Mouse (Mus musculus): ENCODE measurements around the gene Car14. TPM values are rescaled to one million over a fixed set of nuclear protein-coding genes. Genes with fewer than 3 reads are reported as not detected.

Car14 gene
- total and polyA plus RNA-seq, 3 experiments: 0.15 to 0.38 TPM; not detected in 1

- TF ChIP-seq E2F4 (IDR thresholded peaks at IDR 0.05; ENCODE audit: borderline replicate concordance, low read depth, low read length) (peak; percentile 12; the same call in 1 of the 2 replicates), MAFK (IDR thresholded peaks at IDR 0.05; ENCODE audit: borderline replicate concordance, low read depth, low read length) (no peak), NRF1 (IDR thresholded peaks at IDR 0.05; ENCODE audit: insufficient read depth, low read depth, low read length, poor library complexity, severe bottlenecking) (peak; percentile 92), MXI1 (IDR thresholded peaks at IDR 0.05; ENCODE audit: low read depth, low read length) (0 out of 2 replicates have a peak, but pooled peaks have one; percentile 49), HCFC1 (IDR thresholded peaks at IDR 0.05; ENCODE audit: low read depth, low read length) (peak; percentile 82), TAL1 (IDR thresholded peaks at IDR 0.05; ENCODE audit: low read length) (no peak), TBP (IDR thresholded peaks at IDR 0.05; ENCODE audit: low read depth, low read length) (peak; percentile 89), ETS1 (IDR thresholded peaks at IDR 0.05; ENCODE audit: low read depth, low read length) (peak; percentile 31; the same call in 1 of the 2 replicates), SIN3A (IDR thresholded peaks at IDR 0.05; ENCODE audit: low read length) (peak; percentile 76), POLR2AphosphoS5 (IDR thresholded peaks at IDR 0.05; ENCODE audit: borderline replicate concordance, low read depth, low read length) (peak; percentile 87; the same call in 1 of the 2 replicates), CTCF (IDR thresholded peaks at IDR 0.05 in 2 of 3, conservative IDR thresholded peaks at IDR 0.05 in 1 of 3; ENCODE audit: control insufficient read depth in 1 of 3, insufficient read depth in 1 of 3, low read depth in 2 of 3, low read length in 3 of 3, poor library complexity in 1 of 3, severe bottlenecking in 1 of 3) (0 out of 6 replicates have a peak, but pooled peaks of 1 of the 3 experiments have one; percentile 0), EP300 (IDR thresholded peaks at IDR 0.05; ENCODE audit: low read depth in 1 of 2, low read length in 2 of 2) (peak in 1 of 2 experiments; percentile 18; a peak in 2 of 4 replicates), MEF2A (IDR thresholded peaks at IDR 0.05; ENCODE audit: extremely low read depth, insufficient replicate concordance, low read depth, low read length, poor library complexity, severe bottlenecking) (0 out of 2 replicates have a peak, but pooled peaks have one; percentile 48), RCOR1 (IDR thresholded peaks at IDR 0.05; ENCODE audit: low read depth, low read length) (peak; percentile 72; the same call in 1 of the 2 replicates), POLR2A (IDR thresholded peaks at IDR 0.05; ENCODE audit: control insufficient read depth in 1 of 2, insufficient read depth in 1 of 2, low read depth in 1 of 2, low read length in 2 of 2, poor library complexity in 1 of 2) (peak; percentile 89 to 96), ZKSCAN1 (IDR thresholded peaks at IDR 0.05; ENCODE audit: low read depth, low read length) (no peak), ZNF384 (IDR thresholded peaks at IDR 0.05; ENCODE audit: low read depth, low read length) (peak; percentile 58)
Measured at GRCm38 (mm10) chr3:95950763-95951551, 46.5 kb upstream of the Car14 start (continued).

- no peak overlapping the region for H3K9ac ChIP-seq (ENCODE audit: control insufficient read depth, low read depth, low read length, poor library complexity, severe bottlenecking)
- peaks cover 2% of the 10 kb centered on the region; the same call in 1 of the 2 replicates for H3K79me2 ChIP-seq (ENCODE audit: control insufficient read depth, insufficient read depth, low read length, poor library complexity)
- no peaks in the 10 kb centered on the region for H3K9me3 ChIP-seq (replicated peaks; ENCODE audit: insufficient read depth, low read length)
- H3K27ac ChIP-seq (ENCODE audit: control insufficient read depth, low read depth, low read length): no peak overlapping the region; the same call in 1 of the 2 replicates
- peaks cover 16 to 21% of the 10 kb centered on the region in 2 experiments for H3K36me3 ChIP-seq (ENCODE audit: control insufficient read depth in 1 of 2, insufficient read depth in 2 of 2, low read length in 2 of 2)
- H3K4me1 ChIP-seq (ENCODE audit: control insufficient read depth in 1 of 2, insufficient read depth in 2 of 2, low read length in 2 of 2): peaks cover 0 to 18% of the 10 kb centered on the region in 2 experiments; a peak in 2 of 4 replicates
- TF ChIP-seq POLR2AphosphoS2 (IDR thresholded peaks at IDR 0.05; ENCODE audit: low read length) (peak; percentile 7; the same call in 1 of the 2 replicates), MAFK (IDR thresholded peaks at IDR 0.05; ENCODE audit: borderline replicate concordance, low read depth, low read length) (no peak), POLR2A (IDR thresholded peaks at IDR 0.05; ENCODE audit: control insufficient read depth in 1 of 2, insufficient read depth in 1 of 2, low read depth in 1 of 2, low read length in 2 of 2, poor library complexity in 1 of 2) (0 out of 4 replicates have a peak, but pooled peaks of 1 of the 2 experiments have one; percentile 11), GATA1 (IDR thresholded peaks at IDR 0.05; ENCODE audit: low read depth, low read length) (no peak), CHD2 (IDR thresholded peaks at IDR 0.05; ENCODE audit: low read length) (no peak), MXI1 (IDR thresholded peaks at IDR 0.05; ENCODE audit: low read depth, low read length) (no peak), MYB (IDR thresholded peaks at IDR 0.05; ENCODE audit: low read depth, low read length) (no peak)
- H3K4me3 ChIP-seq (ENCODE audit: control insufficient read depth in 1 of 2, insufficient read depth in 1 of 2, low read depth in 2 of 2, low read length in 2 of 2): no peak overlapping the region
- H3K27me3 ChIP-seq (ENCODE audit: control insufficient read depth in 1 of 2, insufficient read depth in 2 of 2, low read length in 2 of 2): no peaks in the 10 kb centered on the region
- DNase-seq (ENCODE audit: low read depth, low spot score): no peak
Measured at GRCm38 (mm10) chr3:95948325-95948724, 43.8 kb upstream of the Car14 start.

All from MEL (cell line).